Mouse (Mus musculus): ENCODE measurements around the gene Slc20a1. TPM values are rescaled to one million over a fixed set of nuclear protein-coding genes. Genes with fewer than 3 reads are reported as not detected.

Gene Slc20a1
- polyA plus RNA-seq, 1 experiment from 2014 or later: 30.4 TPM

- Histone ChIP-seq H3K4me2 (no peak overlapping the region), H3K27ac (no peak overlapping the region), H3K4me3 (no peak overlapping the region), H3K9me3 (no peaks in the 10 kb centered on the region), H3K27me3 (no peaks in the 10 kb centered on the region), H3K9ac (no peak overlapping the region), H3K36me3 (peaks cover 28% of the 10 kb centered on the region), H3K4me1 (no peaks in the 10 kb centered on the region)
- ATAC-seq (ENCODE audit: insufficient number of reproducible peaks, insufficient read depth, low FRiP score, low TSS enrichment, low read depth): no peak; the same call in 1 of the 2 replicates
- WGBS: 89% methylated on average over 5 of the region's 5 CpGs
Observed at GRCm38 (mm10) chr2:129214774-129215173, 16.2 kb downstream of the Slc20a1 start.

- H3K4me1 ChIP-seq: no peaks in the 10 kb centered on the region
- no peak overlapping the region for H3K9ac ChIP-seq
- no peak overlapping the region for H3K4me3 ChIP-seq
- H3K9me3 ChIP-seq: no peaks in the 10 kb centered on the region
- WGBS: 66% methylated on average over 9 of the region's 9 CpGs
- no peak overlapping the region for H3K27ac ChIP-seq
- no peaks in the 10 kb centered on the region for H3K27me3 ChIP-seq
- H3K4me2 ChIP-seq: no peak overlapping the region
- ATAC-seq (ENCODE audit: insufficient number of reproducible peaks, insufficient read depth, low FRiP score, low TSS enrichment, low read depth): no peak
- H3K36me3 ChIP-seq: no peaks in the 10 kb centered on the region
Observed at GRCm38 (mm10) chr2:129217612-129218185, 19.1 kb downstream of the Slc20a1 start.

- Histone ChIP-seq H3K4me3 (no peak overlapping the region), H3K9ac (no peak overlapping the region), H3K9me3 (no peaks in the 10 kb centered on the region), H3K4me1 (no peaks in the 10 kb centered on the region), H3K4me2 (no peak overlapping the region), H3K36me3 (no peaks in the 10 kb centered on the region), H3K27ac (no peak overlapping the region), H3K27me3 (no peaks in the 10 kb centered on the region)
- ATAC-seq (ENCODE audit: insufficient number of reproducible peaks, insufficient read depth, low FRiP score, low TSS enrichment, low read depth): no peak
- WGBS: 82% methylated on average over 4 of the region's 4 CpGs
Observed at GRCm38 (mm10) chr2:129218537-129219105, 20.1 kb downstream of the Slc20a1 start.

GRCm38 (mm10) chr2:129221097-129221632, 22.6 kb downstream of the Slc20a1 start:
- no peaks in the 10 kb centered on the region for H3K36me3 ChIP-seq
- 82% methylated on average over 9 of the region's 9 CpGs for WGBS
- H3K4me1 ChIP-seq: no peaks in the 10 kb centered on the region
- no peaks in the 10 kb centered on the region for H3K27me3 ChIP-seq
- H3K9me3 ChIP-seq: no peaks in the 10 kb centered on the region
- no peak overlapping the region for H3K4me2 ChIP-seq
- H3K9ac ChIP-seq: no peak overlapping the region
- no peak overlapping the region for H3K4me3 ChIP-seq
- no peak overlapping the region for H3K27ac ChIP-seq
- no peak for ATAC-seq (ENCODE audit: insufficient number of reproducible peaks, insufficient read depth, low FRiP score, low TSS enrichment, low read depth)

- H3K4me3 ChIP-seq: no peak overlapping the region
- no peak overlapping the region for H3K9ac ChIP-seq
- ATAC-seq (ENCODE audit: insufficient number of reproducible peaks, insufficient read depth, low FRiP score, low TSS enrichment, low read depth): no peak
- H3K36me3 ChIP-seq: no peaks in the 10 kb centered on the region
- no peak overlapping the region for H3K4me2 ChIP-seq
- 64% methylated on average over 4 of the region's 4 CpGs for WGBS
- no peaks in the 10 kb centered on the region for H3K27me3 ChIP-seq
- no peaks in the 10 kb centered on the region for H3K4me1 ChIP-seq
- no peaks in the 10 kb centered on the region for H3K9me3 ChIP-seq
- H3K27ac ChIP-seq: no peak overlapping the region
Observed at GRCm38 (mm10) chr2:129224178-129224577, 25.6 kb downstream of the Slc20a1 start.

- H3K27ac ChIP-seq: no peak overlapping the region
- no peaks in the 10 kb centered on the region for H3K36me3 ChIP-seq
- H3K4me3 ChIP-seq: no peak overlapping the region
- H3K9me3 ChIP-seq: no peaks in the 10 kb centered on the region
- no peak for ATAC-seq (ENCODE audit: insufficient number of reproducible peaks, insufficient read depth, low FRiP score, low TSS enrichment, low read depth)
- no peaks in the 10 kb centered on the region for H3K4me1 ChIP-seq
- H3K27me3 ChIP-seq: no peaks in the 10 kb centered on the region
- no peak overlapping the region for H3K4me2 ChIP-seq
- H3K9ac ChIP-seq: no peak overlapping the region
- WGBS: 88% methylated on average over 17 of the region's 17 CpGs
Observed at GRCm38 (mm10) chr2:129225251-129225819, 26.8 kb downstream of the Slc20a1 start.

- WGBS: 70% methylated on average over 11 of the region's 11 CpGs
- no peak overlapping the region for H3K9ac ChIP-seq
- no peaks in the 10 kb centered on the region for H3K36me3 ChIP-seq
- H3K27ac ChIP-seq: no peak overlapping the region
- H3K4me2 ChIP-seq: no peak overlapping the region
- no peak overlapping the region for H3K4me3 ChIP-seq
- H3K9me3 ChIP-seq: no peaks in the 10 kb centered on the region
- no peaks in the 10 kb centered on the region for H3K27me3 ChIP-seq
- ATAC-seq (ENCODE audit: insufficient number of reproducible peaks, insufficient read depth, low FRiP score, low TSS enrichment, low read depth): no peak
- H3K4me1 ChIP-seq: no peaks in the 10 kb centered on the region
Observed at GRCm38 (mm10) chr2:129226296-129226851, 27.8 kb downstream of the Slc20a1 start.

GRCm38 (mm10) chr2:129227011-129227529, 28.5 kb downstream of the Slc20a1 start:
- Histone ChIP-seq H3K4me2 (no peak overlapping the region), H3K36me3 (no peaks in the 10 kb centered on the region), H3K27me3 (no peaks in the 10 kb centered on the region), H3K27ac (no peak overlapping the region), H3K4me3 (no peak overlapping the region), H3K9ac (no peak overlapping the region), H3K4me1 (no peaks in the 10 kb centered on the region), H3K9me3 (no peaks in the 10 kb centered on the region)
- ATAC-seq (ENCODE audit: insufficient number of reproducible peaks, insufficient read depth, low FRiP score, low TSS enrichment, low read depth): no peak
- 71% methylated on average over 7 of the region's 7 CpGs for WGBS

- no peak for ATAC-seq (ENCODE audit: insufficient number of reproducible peaks, insufficient read depth, low FRiP score, low TSS enrichment, low read depth)
Observed at GRCm38 (mm10) chr2:129227709-129228108, 29.1 kb downstream of the Slc20a1 start.

GRCm38 (mm10) chr2:129228571-129228970, 30.0 kb downstream of the Slc20a1 start:
- Histone ChIP-seq H3K4me3 (no peak overlapping the region), H3K4me1 (no peaks in the 10 kb centered on the region), H3K36me3 (no peaks in the 10 kb centered on the region), H3K4me2 (no peak overlapping the region), H3K9me3 (no peaks in the 10 kb centered on the region), H3K27me3 (no peaks in the 10 kb centered on the region), H3K27ac (no peak overlapping the region), H3K9ac (no peak overlapping the region)
- 89% methylated on average over 4 of the region's 4 CpGs for WGBS
- ATAC-seq (ENCODE audit: insufficient number of reproducible peaks, insufficient read depth, low FRiP score, low TSS enrichment, low read depth): no peak

More at GRCm38 (mm10) chr2:129227709-129228108, 29.1 kb downstream of the Slc20a1 start:
- Histone ChIP-seq H3K4me1 (no peaks in the 10 kb centered on the region), H3K9me3 (no peaks in the 10 kb centered on the region), H3K9ac (no peak overlapping the region), H3K36me3 (no peaks in the 10 kb centered on the region), H3K27ac (no peak overlapping the region), H3K27me3 (no peaks in the 10 kb centered on the region), H3K4me2 (no peak overlapping the region), H3K4me3 (no peak overlapping the region)
- 84% methylated on average over 5 of the region's 7 CpGs for WGBS

- Histone ChIP-seq H3K9ac (no peak overlapping the region), H3K27ac (no peak overlapping the region), H3K4me1 (no peaks in the 10 kb centered on the region), H3K36me3 (no peaks in the 10 kb centered on the region), H3K4me3 (no peak overlapping the region), H3K27me3 (no peaks in the 10 kb centered on the region), H3K9me3 (no peaks in the 10 kb centered on the region), H3K4me2 (no peak overlapping the region)
- ATAC-seq (ENCODE audit: insufficient number of reproducible peaks, insufficient read depth, low FRiP score, low TSS enrichment, low read depth): no peak
- 93% methylated on average over 7 of the region's 7 CpGs for WGBS
Observed at GRCm38 (mm10) chr2:129229316-129229715, 30.8 kb downstream of the Slc20a1 start.

All from embryonic facial prominence, embryonic 13.5 days (tissue).